Mouse (Mus musculus) skeletal muscle tissue, adult 2 months (tissue): Measurements from ENCODE around the gene Hecw1.
A peak's percentile ranks its signal among the peaks of the same experiment; 100 is the strongest.
"Not testable (repeated sequence)": the region's sequence is repeated elsewhere in the genome, so short reads cannot be mapped to it uniquely, and the experiment has no call there.

ENCODE experiments used
- DNase-seq: peaks from one replicate; pipeline ENCODE4 v3.0.0-alpha.2; 2012; ENCODE audit warnings: low read depth, low spot score

The Hecw1 gene

DNA sequence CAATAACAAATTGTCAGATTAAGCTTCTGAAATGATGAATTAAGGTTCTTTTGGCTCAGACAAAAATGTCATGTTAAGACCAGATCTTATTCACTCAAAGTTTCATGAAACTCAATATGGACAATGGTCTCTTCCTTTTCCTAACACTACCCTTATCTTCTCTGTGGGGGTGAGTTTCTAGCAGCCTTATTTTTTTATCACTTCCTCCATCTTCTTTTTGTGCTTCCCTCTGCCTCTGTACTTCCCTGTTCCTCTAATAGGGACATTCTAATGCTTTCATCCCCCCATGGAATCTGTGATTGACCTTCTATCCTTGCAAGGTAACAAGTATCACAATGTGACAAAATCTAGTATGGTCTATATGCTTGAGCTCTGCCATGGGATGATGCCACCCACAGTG lies 148.6 kb downstream of the Hecw1 start:
- DNase-seq = no peak

DNA sequence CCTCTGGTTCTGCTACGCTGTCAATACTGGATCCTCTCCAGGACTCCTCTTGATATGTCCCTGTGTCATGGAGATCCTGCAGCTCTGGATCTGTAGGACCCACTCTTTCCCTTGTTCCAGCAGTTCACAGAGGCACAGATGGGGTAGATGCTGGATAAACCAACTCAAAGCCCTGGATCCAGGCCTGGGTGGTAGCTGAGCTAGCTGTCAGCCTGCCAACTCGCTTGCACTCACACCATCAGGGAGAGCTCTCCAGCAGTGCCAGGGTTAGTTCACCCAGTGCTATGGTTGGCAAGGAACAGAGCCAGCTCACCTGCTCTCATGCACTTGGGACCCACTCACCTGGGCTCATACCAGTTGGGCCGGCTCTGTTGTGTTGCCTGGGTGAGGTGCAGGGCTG lies 157.5 kb downstream of the Hecw1 start:
- no peak for DNase-seq

DNA sequence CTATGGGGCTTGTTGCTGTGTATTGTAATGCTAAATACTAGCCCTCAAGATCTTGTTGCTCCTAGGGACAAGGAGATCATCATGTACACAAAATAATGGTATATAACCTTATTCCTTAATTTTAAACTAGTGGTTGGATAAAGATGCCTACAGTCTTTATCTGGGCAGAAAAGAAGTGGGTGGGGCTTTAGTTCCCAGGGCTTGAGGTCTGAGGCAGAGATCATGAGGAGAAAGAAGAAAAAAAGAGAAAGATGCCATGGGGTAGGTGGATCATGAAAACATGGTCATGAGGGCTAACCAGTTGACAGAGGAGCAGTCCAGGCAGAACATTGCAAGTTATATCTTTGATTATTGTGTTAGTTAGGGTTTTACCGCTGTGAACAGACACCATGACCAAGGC lies 195.8 kb downstream of the Hecw1 start:
- no peak for DNase-seq

DNA sequence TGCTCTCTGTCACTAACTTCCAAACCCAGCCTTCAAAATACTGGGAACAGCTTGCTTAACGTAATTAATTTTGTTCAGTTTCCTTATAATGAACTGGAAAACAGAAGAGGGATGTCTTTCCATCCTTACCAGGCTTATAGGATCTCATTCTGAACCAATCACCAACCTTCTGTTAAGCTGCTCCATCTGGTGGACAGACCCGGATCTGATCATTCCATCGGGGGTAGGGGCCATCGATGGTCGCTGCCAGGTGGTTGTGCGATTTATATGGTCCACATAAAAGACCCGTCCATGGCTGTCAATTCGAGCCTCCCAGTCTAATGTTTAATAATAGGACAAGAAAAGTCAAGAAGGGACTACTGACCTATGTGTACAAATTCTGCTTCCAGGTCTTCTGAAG lies 216.4 kb downstream of the Hecw1 start:
- no peak for DNase-seq

DNA sequence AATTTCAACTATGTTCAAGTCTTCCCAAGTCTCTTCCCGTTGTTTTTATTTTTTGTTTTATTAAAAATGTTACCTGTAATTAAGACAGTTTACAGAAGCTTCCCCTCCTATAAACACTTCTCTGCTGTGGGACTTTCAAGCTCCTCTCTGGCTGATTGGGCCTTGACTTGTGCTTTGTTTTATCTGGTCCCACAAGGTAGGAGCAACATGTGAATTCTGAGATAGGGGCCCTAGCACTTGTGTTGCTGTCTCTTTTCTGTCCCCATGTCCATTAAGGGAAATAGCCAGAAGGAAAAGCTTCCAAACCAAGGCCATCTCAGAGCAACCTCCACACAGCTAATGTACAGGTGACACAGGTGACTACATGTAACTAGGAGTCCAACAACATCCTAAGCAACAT lies 218.9 kb downstream of the Hecw1 start:
- no peak for DNase-seq

DNA sequence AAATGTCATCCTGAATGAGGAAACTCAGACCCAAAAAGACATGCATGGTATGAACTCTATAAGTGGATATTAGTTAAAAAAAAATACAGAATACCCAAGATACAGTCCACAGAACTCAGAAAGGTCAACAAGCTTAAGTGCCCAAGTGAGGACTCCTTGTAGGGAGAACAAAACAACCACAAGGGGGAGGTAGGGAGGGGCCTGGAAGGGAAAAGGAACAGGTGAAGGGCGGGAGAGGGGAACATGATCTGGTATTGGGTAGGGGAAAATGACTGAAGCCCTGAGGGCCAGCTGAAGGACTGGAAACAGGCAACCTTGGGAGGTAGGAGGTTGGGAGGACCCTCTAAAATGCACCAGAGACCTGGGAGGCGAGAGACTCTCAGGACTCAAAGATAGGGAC lies 220.1 kb downstream of the Hecw1 start:
- DNase-seq = no peak

DNA sequence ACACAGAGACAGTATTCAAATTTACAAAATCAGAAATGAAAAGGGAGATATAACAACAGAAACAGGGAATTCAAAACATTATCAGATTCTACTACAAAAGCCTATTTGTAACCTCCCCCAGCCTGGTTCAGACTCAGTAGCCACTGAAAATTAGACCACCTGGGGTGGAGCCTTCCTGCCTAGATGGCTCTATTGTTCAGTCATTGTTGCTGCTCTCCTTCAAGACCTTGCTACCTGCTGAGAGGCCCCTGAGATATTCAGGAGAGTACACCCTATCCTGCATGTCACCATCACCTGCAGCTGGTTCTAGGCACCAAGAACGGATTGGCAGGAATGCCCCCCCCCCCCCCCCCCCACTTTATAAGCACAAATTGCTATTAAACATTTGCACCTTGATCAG lies 233.0 kb downstream of the Hecw1 start:
- DNase-seq = no peak

DNA sequence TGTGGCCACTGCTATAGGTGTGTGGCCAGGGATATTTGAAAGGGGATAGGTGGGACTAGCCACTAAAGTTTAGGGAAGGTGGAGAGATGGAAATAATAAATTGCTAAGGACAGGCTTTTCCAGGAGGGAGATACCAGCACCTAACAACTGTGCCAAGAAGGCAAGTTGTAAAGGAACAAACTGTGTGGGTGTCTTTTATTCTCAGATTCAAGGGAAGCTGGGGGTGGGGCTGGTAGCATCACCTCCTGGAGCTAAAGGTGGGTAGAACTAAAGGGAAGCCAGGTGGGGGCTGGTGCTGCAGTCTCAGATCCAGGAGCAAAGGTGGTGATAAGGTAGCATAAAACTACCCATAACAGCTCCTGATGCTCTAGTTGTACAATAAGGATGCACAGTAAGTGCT lies 251.6 kb downstream of the Hecw1 start:
- DNase-seq = no peak

DNA sequence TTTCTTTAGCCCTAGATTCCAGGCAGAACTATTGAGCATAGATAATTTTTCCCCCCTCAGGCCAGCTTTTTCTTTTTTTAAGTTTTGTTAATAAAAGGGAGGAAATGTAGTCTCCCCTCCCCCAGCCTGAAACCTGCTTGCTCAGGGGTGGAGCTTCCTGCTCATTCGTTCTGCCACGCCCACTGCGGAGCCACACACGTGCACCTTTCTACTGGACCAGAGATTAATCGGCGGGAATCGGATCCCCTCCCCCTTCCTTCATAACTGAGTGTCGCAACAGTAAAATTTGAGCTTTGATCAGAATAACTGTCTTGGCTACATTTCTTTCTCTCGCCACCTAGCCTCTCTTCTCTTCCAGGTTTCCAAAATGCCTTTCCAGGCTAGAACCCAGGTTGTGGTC lies 262.1 kb downstream of the Hecw1 start:
- not testable (repeated sequence) for DNase-seq

DNA sequence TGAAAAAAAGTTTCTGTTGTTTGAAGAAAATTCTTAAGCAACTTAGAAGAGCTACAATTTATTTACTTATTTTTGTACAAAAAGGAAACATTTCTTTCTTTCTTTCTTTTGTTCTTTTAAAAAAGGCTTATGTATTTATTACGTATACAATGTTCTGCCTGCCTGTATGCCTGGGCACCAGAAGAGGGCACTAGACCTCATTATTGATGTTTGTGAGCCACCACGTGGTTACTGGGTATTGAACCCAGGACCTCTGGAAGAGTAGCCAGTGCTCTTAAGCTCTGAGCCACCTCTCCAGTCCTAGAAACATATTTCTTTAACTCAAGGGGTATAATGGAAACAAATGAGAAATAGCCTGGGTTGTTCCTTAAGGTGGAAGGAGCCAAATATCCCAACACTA lies 277.1 kb downstream of the Hecw1 start:
- no peak for DNase-seq

DNA sequence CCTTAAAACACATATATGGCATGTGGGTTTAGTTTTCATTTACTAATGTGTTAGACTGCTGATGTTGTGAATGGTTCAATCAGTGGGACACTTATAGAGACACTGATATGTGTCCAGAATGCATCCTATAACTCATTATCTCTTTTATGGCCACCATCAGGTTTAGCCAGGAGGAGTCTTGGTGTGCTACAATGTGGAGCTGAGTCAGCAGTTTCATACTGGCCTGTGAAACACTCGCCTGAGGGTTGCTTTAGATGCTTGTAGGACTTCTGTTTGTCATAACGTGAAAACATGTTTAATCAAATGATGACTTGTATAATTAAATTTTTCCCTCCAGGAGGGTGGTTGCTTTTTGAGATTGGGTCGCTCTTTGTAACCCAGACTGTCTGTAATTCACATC lies 343.4 kb downstream of the Hecw1 start:
- no peak for DNase-seq

DNA sequence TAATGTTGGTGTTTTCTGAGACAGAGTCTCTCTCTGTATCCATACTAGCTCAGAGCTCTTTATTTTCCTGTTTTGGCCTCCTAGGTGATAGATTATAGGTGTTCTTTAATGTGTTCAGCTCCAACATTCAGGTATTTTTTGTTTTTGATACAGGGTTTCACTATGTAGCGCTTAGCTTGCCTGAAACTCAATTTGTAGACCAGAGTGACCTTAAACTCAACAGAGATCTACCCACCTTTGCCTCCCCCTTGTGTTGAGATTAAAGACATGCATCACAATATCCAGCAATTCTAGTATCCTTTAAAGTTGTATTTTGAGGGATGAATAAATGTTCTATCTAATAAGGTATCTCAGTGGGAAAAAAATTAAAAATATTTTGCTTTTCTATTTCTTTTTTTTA lies 345.0 kb downstream of the Hecw1 start:
- DNase-seq = peak; percentile 7
